Mouse (Mus musculus): ENCODE data around the gene Ramp1.
A peak's percentile ranks its signal among the peaks of the same experiment; 100 is the strongest.

The Ramp1 gene

GRCm38 (mm10) chr1:91179533-91180173 is at the start of gene Ramp1:
Gene Ramp1, plus strand, starts transcription at chr1:91179822.
- DNase-seq (ENCODE audit: low read depth, low spot score) = peak; percentile 65

- DNase-seq (ENCODE audit: low read depth, low spot score) = no peak
Measured at GRCm38 (mm10) chr1:91137036-91137435, 42.6 kb upstream of the Ramp1 start.

DNA sequence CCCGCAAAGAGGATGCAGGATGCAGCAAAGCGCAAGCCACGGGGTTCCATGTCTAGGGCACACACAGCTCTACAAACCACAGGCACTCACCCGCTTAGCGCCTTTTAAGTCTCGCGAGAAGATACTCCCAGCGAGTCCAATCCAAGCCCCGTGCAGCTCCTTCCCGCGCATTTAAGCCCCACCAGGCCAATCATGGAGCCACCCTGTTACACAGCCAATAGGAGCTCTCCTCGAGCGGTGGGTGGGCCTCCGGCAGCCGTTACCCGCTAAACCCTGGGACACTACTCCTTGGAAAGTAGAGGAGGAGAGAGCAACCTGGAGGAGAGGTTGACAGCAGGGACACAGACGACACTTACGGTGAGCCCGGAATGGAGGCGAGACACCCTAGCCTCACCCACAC is 34.8 kb upstream of the Ramp1 start, which contains the start of gene Rbm44:
Gene Rbm44, plus strand, starts transcription at position 277 of the 400 bp plus-strand sequence.
- peak; percentile 75 for DNase-seq (ENCODE audit: low read depth, low spot score)

DNA sequence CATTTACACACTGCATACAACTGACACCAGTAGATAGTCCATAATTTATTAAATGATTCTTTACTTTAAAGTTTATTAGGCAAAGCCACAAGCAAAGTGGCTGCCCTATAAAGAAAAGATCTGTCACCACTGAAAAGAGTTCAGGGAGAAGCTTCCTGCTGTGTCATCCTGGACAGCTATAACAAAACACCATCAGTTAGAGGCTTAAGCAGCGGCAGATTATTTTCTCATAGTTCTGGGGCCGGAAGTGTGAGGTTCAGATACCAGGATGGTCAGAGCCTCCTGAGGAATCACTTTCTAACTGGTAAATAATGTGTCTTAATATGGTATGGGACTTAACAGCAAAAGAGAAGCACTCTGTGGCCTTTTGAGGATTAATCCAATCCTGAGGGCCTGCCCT is 28.1 kb upstream of the Ramp1 start:
- DNase-seq (ENCODE audit: low read depth, low spot score) = no peak

DNA sequence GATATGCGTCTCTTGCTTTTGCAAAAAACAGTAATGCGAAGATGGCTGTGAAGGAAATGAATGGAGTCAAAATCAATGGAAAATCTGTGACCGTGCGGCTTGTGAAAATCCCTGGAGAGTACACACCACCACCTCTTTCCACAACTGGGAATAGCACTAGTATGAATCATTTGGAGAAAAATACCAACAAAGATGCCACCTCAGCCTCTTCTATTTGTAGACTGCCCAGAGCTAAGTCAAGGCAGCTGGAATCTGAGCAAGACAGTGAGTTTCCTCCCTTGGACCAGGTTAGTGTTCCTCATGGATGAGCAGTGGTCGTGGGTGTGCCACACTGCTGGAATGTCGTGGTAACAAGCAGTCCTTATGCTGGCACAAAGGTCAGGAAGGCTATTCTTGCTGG is 12.8 kb upstream of the Ramp1 start:
- DNase-seq (ENCODE audit: low read depth, low spot score) = no peak

DNA sequence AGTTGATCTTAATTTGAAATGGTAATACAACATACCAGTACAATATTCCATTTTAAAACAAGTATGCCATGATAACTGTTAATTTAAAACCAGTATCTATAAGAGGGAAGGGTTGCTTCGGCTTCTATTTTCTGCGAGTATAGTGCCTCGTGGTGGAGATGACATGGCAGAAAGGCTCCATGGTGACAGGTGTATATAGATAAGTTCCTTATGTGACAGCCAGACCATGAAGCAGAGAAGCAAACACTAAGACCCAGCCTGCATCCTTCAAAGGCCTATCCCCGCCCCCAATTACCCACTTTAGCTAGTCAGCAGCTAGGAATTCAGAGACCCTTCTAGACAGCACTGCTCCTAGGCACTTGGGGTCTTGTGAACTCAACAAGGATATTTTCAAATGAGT is 10.5 kb upstream of the Ramp1 start:
- DNase-seq (ENCODE audit: low read depth, low spot score) = no peak

- no peak for DNase-seq (ENCODE audit: low read depth, low spot score)
Measured at GRCm38 (mm10) chr1:91174796-91175195, 4.8 kb upstream of the Ramp1 start.

- DNase-seq (ENCODE audit: low read depth, low spot score) = no peak
Measured at GRCm38 (mm10) chr1:91176026-91176425, 3.6 kb upstream of the Ramp1 start.

- no peak for DNase-seq (ENCODE audit: low read depth, low spot score)
Measured at GRCm38 (mm10) chr1:91176871-91177270, 2.8 kb upstream of the Ramp1 start.

- peak; percentile 51 for DNase-seq (ENCODE audit: low read depth, low spot score)
Measured at GRCm38 (mm10) chr1:91179086-91179485, 536 bp upstream of the Ramp1 start.

DNA sequence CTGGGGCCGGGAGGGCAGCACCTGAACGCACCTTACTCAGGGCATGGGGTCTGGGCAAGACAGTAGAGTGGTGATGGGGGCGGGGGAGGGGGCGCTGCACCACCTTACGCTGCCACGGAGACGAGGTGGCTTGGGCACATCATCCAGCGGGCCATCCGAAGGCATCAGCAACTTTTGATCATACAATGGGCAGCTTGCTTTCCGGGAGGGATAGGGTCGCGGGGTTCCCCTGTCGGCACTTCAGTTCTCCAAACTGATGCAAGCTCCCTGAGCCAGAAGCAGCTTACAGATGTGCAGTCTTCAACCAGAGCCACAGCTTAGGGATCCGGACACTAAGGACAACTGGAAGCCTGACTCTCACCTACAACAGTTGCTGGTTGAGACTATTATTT is 548 bp downstream of the Ramp1 start:
- DNase-seq (ENCODE audit: low read depth, low spot score) = no peak

GRCm38 (mm10) chr1:91180723-91181122 is 1.1 kb downstream of the Ramp1 start:
- no peak for DNase-seq (ENCODE audit: low read depth, low spot score)

GRCm38 (mm10) chr1:91181261-91181660 is 1.6 kb downstream of the Ramp1 start:
- no peak for DNase-seq (ENCODE audit: low read depth, low spot score)

- DNase-seq (ENCODE audit: low read depth, low spot score) = no peak
Measured at GRCm38 (mm10) chr1:91181784-91182450, 2.3 kb downstream of the Ramp1 start.

DNA sequence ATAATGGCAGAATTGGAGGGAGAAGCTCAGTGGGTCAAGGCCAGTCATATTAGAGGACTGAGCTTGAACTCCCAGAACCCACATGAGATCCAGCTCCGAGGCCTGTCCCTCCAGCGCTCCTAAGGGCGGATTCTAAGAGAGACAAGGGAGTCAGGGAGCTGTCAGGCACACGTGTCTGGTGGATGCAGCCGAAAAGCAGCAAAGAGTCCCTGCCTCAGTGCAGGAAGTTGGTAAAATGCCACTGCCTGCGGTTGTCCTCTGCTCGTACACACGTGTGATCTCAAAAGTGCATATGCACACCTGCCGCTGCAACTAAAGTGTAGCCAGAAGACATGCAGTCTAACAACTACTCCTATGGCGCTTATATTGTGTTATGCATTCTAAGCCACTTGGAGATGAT is 3.7 kb downstream of the Ramp1 start:
- DNase-seq (ENCODE audit: low read depth, low spot score) = no peak

GRCm38 (mm10) chr1:91186677-91187076 is 7.1 kb downstream of the Ramp1 start:
- DNase-seq (ENCODE audit: low read depth, low spot score) = no peak

GRCm38 (mm10) chr1:91187315-91187714 is 7.7 kb downstream of the Ramp1 start:
- DNase-seq (ENCODE audit: low read depth, low spot score) = no peak

DNA sequence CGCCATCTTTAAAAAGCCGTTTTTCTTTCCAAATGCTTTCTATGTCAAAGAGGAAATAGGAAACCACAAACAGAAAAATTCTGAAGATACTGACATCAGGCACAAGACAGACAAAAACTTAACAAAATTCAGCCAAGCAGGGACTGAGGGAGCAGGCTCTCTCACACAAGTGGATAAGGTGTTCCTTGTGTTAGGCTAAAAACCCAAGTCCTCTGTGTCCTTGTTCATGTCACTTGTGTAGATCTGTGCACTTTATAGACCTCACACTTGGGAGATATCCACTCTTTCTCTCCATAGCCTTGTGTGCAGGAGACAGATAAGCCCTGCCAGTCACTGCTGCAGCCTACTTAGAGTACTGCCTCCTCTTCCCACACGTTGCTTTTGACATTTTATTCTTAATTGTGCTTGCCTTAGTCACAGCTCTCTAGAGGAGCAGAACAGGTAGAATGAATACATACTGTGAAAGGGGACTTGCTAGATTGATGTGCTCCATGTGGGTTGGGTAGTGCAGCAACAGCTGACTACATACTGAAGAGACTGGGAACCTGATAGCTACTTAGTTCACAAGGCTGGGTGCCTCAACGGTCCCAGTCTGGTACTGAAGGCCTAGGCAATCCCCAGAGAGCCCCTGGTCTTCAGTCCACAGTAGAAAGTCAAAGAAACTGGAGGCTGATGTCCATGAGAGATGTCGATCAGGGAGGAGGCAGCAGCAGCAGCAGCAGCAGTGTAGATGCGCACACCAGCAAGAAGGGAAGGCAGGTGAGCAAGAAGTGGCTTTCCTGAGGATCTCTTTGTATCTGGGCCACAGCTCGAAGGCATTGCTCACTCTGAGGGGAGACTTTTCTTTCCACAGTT is 8.4 kb downstream of the Ramp1 start:
- DNase-seq (ENCODE audit: low read depth, low spot score) = no peak

GRCm38 (mm10) chr1:91188851-91189460 is 9.3 kb downstream of the Ramp1 start:
- no peak for DNase-seq (ENCODE audit: low read depth, low spot score)

DNA sequence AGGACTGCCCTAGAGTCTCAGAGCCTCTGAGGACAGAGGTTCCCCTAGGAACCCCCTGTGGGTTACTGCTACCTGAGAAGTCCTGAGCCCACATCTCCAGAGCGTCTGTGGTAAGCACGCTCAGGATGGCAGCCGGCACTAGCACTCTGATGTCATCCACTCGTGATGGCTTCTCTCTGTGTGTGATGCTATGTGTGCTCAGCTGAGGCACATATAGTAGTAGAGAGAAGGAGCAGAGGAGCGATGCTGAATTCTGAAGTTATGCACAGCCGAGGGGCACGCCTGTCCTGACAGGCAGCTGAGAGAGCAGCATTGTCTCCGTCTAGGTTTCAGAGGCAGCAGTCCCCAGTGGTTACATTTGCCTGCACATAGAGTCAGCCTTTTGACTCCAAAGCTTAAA is 12.6 kb downstream of the Ramp1 start:
- no peak for DNase-seq (ENCODE audit: low read depth, low spot score)

DNA sequence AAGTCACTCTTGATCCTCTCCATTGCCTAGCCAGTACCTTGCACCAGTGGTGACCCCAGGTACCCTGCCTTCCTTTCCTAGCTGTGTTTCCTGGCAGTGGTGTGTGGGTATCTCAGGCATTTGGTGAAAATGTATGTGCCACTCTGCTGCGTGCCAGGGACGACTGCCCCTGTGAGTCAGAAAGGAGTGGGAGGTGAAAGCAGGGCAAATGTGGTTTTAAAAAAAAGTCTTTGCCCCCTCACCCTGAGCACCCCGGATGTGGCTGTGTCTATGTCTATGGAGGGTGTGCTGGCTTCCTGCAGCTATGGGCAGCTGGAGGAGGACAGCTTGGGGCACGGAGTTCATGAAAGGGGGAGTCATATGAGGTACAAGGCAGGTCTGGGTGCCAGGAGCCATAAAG is 13.6 kb downstream of the Ramp1 start:
- no peak for DNase-seq (ENCODE audit: low read depth, low spot score)

DNA sequence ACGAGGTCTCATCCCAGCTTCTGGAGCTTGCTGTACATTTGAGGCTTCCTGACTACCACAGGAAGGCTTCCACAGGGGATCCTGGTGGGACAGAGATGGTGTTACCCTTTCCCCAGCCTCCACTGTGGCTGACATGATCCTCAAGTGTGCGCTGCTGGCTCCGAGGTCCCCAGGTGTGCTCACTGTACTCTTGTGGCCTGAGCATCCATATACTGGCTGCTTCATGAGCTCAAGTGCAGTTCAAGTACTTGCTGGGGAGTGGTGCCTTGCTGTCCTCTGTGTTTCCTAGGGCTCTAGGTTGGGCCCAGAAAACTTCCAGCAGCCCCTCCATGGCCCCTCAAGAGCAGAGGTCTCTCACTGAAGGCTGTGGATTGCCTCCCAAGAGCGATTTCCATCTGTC is 14.1 kb downstream of the Ramp1 start:
- no peak for DNase-seq (ENCODE audit: low read depth, low spot score)
